Mouse (Mus musculus): Measurements from ENCODE around the gene Basp1. TPM values are rescaled to one million over a fixed set of nuclear protein-coding genes. Genes with fewer than 3 reads are reported as not detected.

Gene Basp1
- polyA plus RNA-seq, 1 experiment: 110 TPM

GRCm38 (mm10) chr15:25354738-25355137 is 58.8 kb downstream of the Basp1 start:
- no peak overlapping the region for H3K27ac ChIP-seq (ENCODE audit: insufficient read depth, low read length)
- no peak for TF ChIP-seq EP300 (IDR thresholded peaks at IDR 0.05; ENCODE audit: insufficient read depth, low read depth, low read length)
- TF ChIP-seq CTCF (IDR thresholded peaks at IDR 0.05; ENCODE audit: low read depth, low read length): no peak
- TF ChIP-seq POLR2A (IDR thresholded peaks at IDR 0.05; ENCODE audit: insufficient read depth, low read length): no peak
- H3K36me3 ChIP-seq (ENCODE audit: control insufficient read depth, insufficient read depth, low read length, poor library complexity, severe bottlenecking): no peaks in the 10 kb centered on the region
- no peak overlapping the region for H3K9ac ChIP-seq (ENCODE audit: low read depth, poor library complexity, severe bottlenecking)
- no peaks in the 10 kb centered on the region for H3K9me3 ChIP-seq (replicated peaks; ENCODE audit: control insufficient read depth, insufficient read depth, low read length, poor library complexity, severe bottlenecking)
- H3K4me1 ChIP-seq (ENCODE audit: control insufficient read depth, insufficient read depth, low read length): no peaks in the 10 kb centered on the region
- no peaks in the 10 kb centered on the region for H3K27me3 ChIP-seq (ENCODE audit: control insufficient read depth, insufficient read depth, low read length, poor library complexity, severe bottlenecking)
- H3K4me3 ChIP-seq (ENCODE audit: low read depth, low read length): no peak overlapping the region

GRCm38 (mm10) chr15:25353498-25353897 is 60.1 kb downstream of the Basp1 start:
- no peak overlapping the region for H3K9ac ChIP-seq (ENCODE audit: low read depth, poor library complexity, severe bottlenecking)
- H3K36me3 ChIP-seq (ENCODE audit: control insufficient read depth, insufficient read depth, low read length, poor library complexity, severe bottlenecking): no peaks in the 10 kb centered on the region
- H3K4me3 ChIP-seq (ENCODE audit: low read depth, low read length): no peak overlapping the region
- no peak overlapping the region for H3K27ac ChIP-seq (ENCODE audit: insufficient read depth, low read length)
- H3K9me3 ChIP-seq (replicated peaks; ENCODE audit: control insufficient read depth, insufficient read depth, low read length, poor library complexity, severe bottlenecking): no peaks in the 10 kb centered on the region
- no peaks in the 10 kb centered on the region for H3K4me1 ChIP-seq (ENCODE audit: control insufficient read depth, insufficient read depth, low read length)
- no peaks in the 10 kb centered on the region for H3K27me3 ChIP-seq (ENCODE audit: control insufficient read depth, insufficient read depth, low read length, poor library complexity, severe bottlenecking)
- TF ChIP-seq POLR2A (IDR thresholded peaks at IDR 0.05; ENCODE audit: insufficient read depth, low read length) (no peak), EP300 (IDR thresholded peaks at IDR 0.05; ENCODE audit: insufficient read depth, low read depth, low read length) (no peak), CTCF (IDR thresholded peaks at IDR 0.05; ENCODE audit: low read depth, low read length) (no peak)

GRCm38 (mm10) chr15:25343263-25343662 is 70.3 kb downstream of the Basp1 start:
- Histone ChIP-seq H3K27ac (ENCODE audit: insufficient read depth, low read length) (no peak overlapping the region), H3K9ac (ENCODE audit: low read depth, poor library complexity, severe bottlenecking) (no peak overlapping the region), H3K4me1 (ENCODE audit: control insufficient read depth, insufficient read depth, low read length) (peaks cover 4% of the 10 kb centered on the region), H3K9me3 (replicated peaks; ENCODE audit: control insufficient read depth, insufficient read depth, low read length, poor library complexity, severe bottlenecking) (no peaks in the 10 kb centered on the region), H3K36me3 (ENCODE audit: control insufficient read depth, insufficient read depth, low read length, poor library complexity, severe bottlenecking) (no peaks in the 10 kb centered on the region), H3K4me3 (ENCODE audit: low read depth, low read length) (no peak overlapping the region), H3K27me3 (ENCODE audit: control insufficient read depth, insufficient read depth, low read length, poor library complexity, severe bottlenecking) (no peaks in the 10 kb centered on the region; the same call in 1 of the 2 replicates)
- TF ChIP-seq POLR2A (IDR thresholded peaks at IDR 0.05; ENCODE audit: insufficient read depth, low read length) (no peak), CTCF (IDR thresholded peaks at IDR 0.05; ENCODE audit: low read depth, low read length) (no peak), EP300 (IDR thresholded peaks at IDR 0.05; ENCODE audit: insufficient read depth, low read depth, low read length) (no peak)

- Histone ChIP-seq H3K27me3 (ENCODE audit: control insufficient read depth, insufficient read depth, low read length, poor library complexity, severe bottlenecking) (no peaks in the 10 kb centered on the region), H3K4me3 (ENCODE audit: low read depth, low read length) (no peak overlapping the region), H3K36me3 (ENCODE audit: control insufficient read depth, insufficient read depth, low read length, poor library complexity, severe bottlenecking) (no peaks in the 10 kb centered on the region), H3K9ac (ENCODE audit: low read depth, poor library complexity, severe bottlenecking) (no peak overlapping the region), H3K4me1 (ENCODE audit: control insufficient read depth, insufficient read depth, low read length) (peaks cover 5% of the 10 kb centered on the region), H3K9me3 (replicated peaks; ENCODE audit: control insufficient read depth, insufficient read depth, low read length, poor library complexity, severe bottlenecking) (no peaks in the 10 kb centered on the region), H3K27ac (ENCODE audit: insufficient read depth, low read length) (no peak overlapping the region)
- TF ChIP-seq CTCF (IDR thresholded peaks at IDR 0.05; ENCODE audit: low read depth, low read length) (no peak), EP300 (IDR thresholded peaks at IDR 0.05; ENCODE audit: insufficient read depth, low read depth, low read length) (no peak), POLR2A (IDR thresholded peaks at IDR 0.05; ENCODE audit: insufficient read depth, low read length) (no peak)
Measured at GRCm38 (mm10) chr15:25335277-25335676, 78.3 kb downstream of the Basp1 start.

GRCm38 (mm10) chr15:25331877-25332445 is 81.6 kb downstream of the Basp1 start:
- H3K4me3 ChIP-seq (ENCODE audit: low read depth, low read length): peak overlapping the region; percentile 26
- peak overlapping the region; percentile 98 for H3K27ac ChIP-seq (ENCODE audit: insufficient read depth, low read length)
- no peaks in the 10 kb centered on the region for H3K9me3 ChIP-seq (replicated peaks; ENCODE audit: control insufficient read depth, insufficient read depth, low read length, poor library complexity, severe bottlenecking)
- H3K27me3 ChIP-seq (ENCODE audit: control insufficient read depth, insufficient read depth, low read length, poor library complexity, severe bottlenecking): no peaks in the 10 kb centered on the region
- no peak for TF ChIP-seq CTCF (IDR thresholded peaks at IDR 0.05; ENCODE audit: low read depth, low read length)
- peak; percentile 97 for TF ChIP-seq EP300 (IDR thresholded peaks at IDR 0.05; ENCODE audit: insufficient read depth, low read depth, low read length)
- H3K4me1 ChIP-seq (ENCODE audit: control insufficient read depth, insufficient read depth, low read length): peaks cover 6% of the 10 kb centered on the region
- no peaks in the 10 kb centered on the region for H3K36me3 ChIP-seq (ENCODE audit: control insufficient read depth, insufficient read depth, low read length, poor library complexity, severe bottlenecking)
- peak overlapping the region; percentile 42 for H3K9ac ChIP-seq (ENCODE audit: low read depth, poor library complexity, severe bottlenecking)

- no peak for TF ChIP-seq CTCF (IDR thresholded peaks at IDR 0.05; ENCODE audit: low read depth, low read length)
- Histone ChIP-seq H3K4me3 (ENCODE audit: low read depth, low read length) (no peak overlapping the region), H3K9ac (ENCODE audit: low read depth, poor library complexity, severe bottlenecking) (peak overlapping the region; percentile 42), H3K4me1 (ENCODE audit: control insufficient read depth, insufficient read depth, low read length) (peaks cover 6% of the 10 kb centered on the region), H3K36me3 (ENCODE audit: control insufficient read depth, insufficient read depth, low read length, poor library complexity, severe bottlenecking) (no peaks in the 10 kb centered on the region), H3K9me3 (replicated peaks; ENCODE audit: control insufficient read depth, insufficient read depth, low read length, poor library complexity, severe bottlenecking) (no peaks in the 10 kb centered on the region), H3K27ac (ENCODE audit: insufficient read depth, low read length) (peak overlapping the region; percentile 98), H3K27me3 (ENCODE audit: control insufficient read depth, insufficient read depth, low read length, poor library complexity, severe bottlenecking) (no peaks in the 10 kb centered on the region)
Measured at GRCm38 (mm10) chr15:25330946-25331345, 82.6 kb downstream of the Basp1 start.
